Mouse (Mus musculus) intestine, embryonic 14.5 days (tissue): Measurements from ENCODE around the gene Lrpprc. TPM values are rescaled to one million over a fixed set of nuclear protein-coding genes. Genes with fewer than 3 reads are reported as not detected.

ENCODE experiments used
- ATAC-seq: fragments of 200-750 bp; cut with Nextera tagmentation; replicated peaks from 2 replicates; pipeline ENCODE4 v1.8.0; 2017; ENCODE audit warnings: low read depth, moderate number of reproducible peaks, moderate TSS enrichment, moderate library complexity; ENCODE audit not compliant: low FRiP score, low TSS enrichment
- DNase-seq: peaks from one replicate; pipeline ENCODE4 v3.0.0-alpha.2; 2018; ENCODE audit warnings: low spot score
- H3K27ac ChIP-seq: fragments of 300-500 bp; sonication (generic); 2 replicates; pipeline ENCODE4 v1.5.1; 2014; ENCODE audit warnings: low read depth, mild to moderate bottlenecking, control low read depth
- H3K27me3 ChIP-seq: fragments of 300-500 bp; sonication (generic); replicated peaks from 2 replicates; pipeline ENCODE4 v1.6.1; 2014; ENCODE audit warnings: low read length, control low read depth; ENCODE audit not compliant: control insufficient read depth, insufficient read depth
- H3K36me3 ChIP-seq: fragments of 300-500 bp; sonication (generic); 2 replicates; pipeline ENCODE4 v1.6.1; 2014; ENCODE audit warnings: low read length, control low read depth; ENCODE audit not compliant: control insufficient read depth, insufficient read depth
- H3K4me1 ChIP-seq: fragments of 300-500 bp; sonication (generic); replicated peaks from 2 replicates; pipeline ENCODE4 v1.6.1; 2014; ENCODE audit warnings: low read length, control low read depth, mixed read lengths; ENCODE audit not compliant: control insufficient read depth, insufficient read depth
- H3K4me2 ChIP-seq: fragments of 300-500 bp; sonication (generic); 2 replicates; pipeline ENCODE4 v1.6.1; 2014; ENCODE audit warnings: low read length
- H3K4me3 ChIP-seq: fragments of 300-500 bp; sonication (generic); 2 replicates; pipeline ENCODE4 v1.5.1; 2014; ENCODE audit warnings: low read depth, low read length, control low read depth, mixed read lengths
- H3K9ac ChIP-seq: fragments of 300-500 bp; sonication (generic); 2 replicates; pipeline ENCODE4 v1.6.1; 2014; ENCODE audit warnings: mild to moderate bottlenecking, low read length
- H3K9me3 ChIP-seq: fragments of 300-500 bp; sonication (generic); 2 replicates; pipeline ENCODE4 v1.6.1; 2016; ENCODE audit warnings: low read length, control low read depth; ENCODE audit not compliant: control insufficient read depth
- WGBS: fragments of 180-500 bp; shearing (Covaris S2); extraction: QIAGEN DNeasy Blood & Tissue Kit; methylation state at CpG from one replicate; pipeline ENCODE4 v1.1.7; 2014; 5-methylcytosine and 5-hydroxymethylcytosine counted together
- polyA plus RNA-seq: library from polyadenylated mRNA; unstranded; fragments of >200 nt; fragmentation: Nextera tagmentation; extraction: Ambion mirVana; gene quantifications from 2 replicates; pipeline ENCODE4 v1.2.1, GENCODE M21; 2014

Gene Lrpprc
- polyA plus RNA-seq, 1 experiment from 2014 or later, result 61.7 TPM

- Histone ChIP-seq H3K36me3 (peaks cover 15% of the 10 kb centered on the region), H3K27me3 (no peaks in the 10 kb centered on the region), H3K4me1 (no peaks in the 10 kb centered on the region), H3K9ac (no peak overlapping the region), H3K4me2 (no peak overlapping the region), H3K9me3 (no peaks in the 10 kb centered on the region), H3K27ac (no peak overlapping the region), H3K4me3 (no peak overlapping the region)
- ATAC-seq (no peak), DNase-seq (no peak)
- WGBS, result 80% methylated on average over 9 of the region's 9 CpGs
Measured at GRCm38 (mm10) chr17:84738073-84738797, 52.4 kb downstream of the Lrpprc start.

GRCm38 (mm10) chr17:84736719-84737118 is 53.9 kb downstream of the Lrpprc start:
- no peak for DNase-seq

DNA sequence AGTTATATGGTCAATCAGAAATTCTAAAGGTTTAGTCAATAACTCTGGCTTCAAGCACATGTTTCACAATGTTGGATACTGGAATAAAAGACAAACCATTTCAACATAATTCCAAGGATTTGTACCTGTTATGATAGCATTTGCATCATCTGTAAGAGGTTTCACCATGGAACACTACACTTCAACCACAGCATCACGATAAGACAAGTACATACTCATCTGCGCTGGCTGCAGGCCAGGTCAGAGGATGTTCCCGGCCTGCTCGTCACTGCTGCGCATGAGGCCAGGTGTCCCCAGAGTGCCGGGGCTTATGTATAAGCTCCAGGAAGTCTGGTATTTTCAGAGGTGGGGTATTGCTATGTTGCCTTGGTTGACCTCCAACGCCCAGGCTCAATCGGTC is 58.0 kb downstream of the Lrpprc start:
- H3K9me3 ChIP-seq, result no peaks in the 10 kb centered on the region
- H3K4me2 ChIP-seq, result no peak overlapping the region
- no peak overlapping the region for H3K27ac ChIP-seq
- DNase-seq (no peak), ATAC-seq (no peak)
- no peak overlapping the region for H3K4me3 ChIP-seq
- H3K9ac ChIP-seq, result no peak overlapping the region
- peaks cover 30% of the 10 kb centered on the region for H3K36me3 ChIP-seq
- H3K4me1 ChIP-seq, result no peaks in the 10 kb centered on the region
- H3K27me3 ChIP-seq, result no peaks in the 10 kb centered on the region
- WGBS, result 89% methylated on average over 8 of the region's 8 CpGs

More at GRCm38 (mm10) chr17:84736719-84737118, 53.9 kb downstream of the Lrpprc start:
- no peak for ATAC-seq
- WGBS, result 58% methylated on average over 9 of the region's 9 CpGs
- no peaks in the 10 kb centered on the region for H3K9me3 ChIP-seq
- H3K4me1 ChIP-seq, result no peaks in the 10 kb centered on the region
- no peak overlapping the region for H3K27ac ChIP-seq
- H3K4me2 ChIP-seq, result no peak overlapping the region
- H3K27me3 ChIP-seq, result no peaks in the 10 kb centered on the region
- peaks cover 20% of the 10 kb centered on the region for H3K36me3 ChIP-seq
- no peak overlapping the region for H3K9ac ChIP-seq
- H3K4me3 ChIP-seq, result no peak overlapping the region

- Histone ChIP-seq H3K27ac (no peak overlapping the region), H3K9me3 (no peaks in the 10 kb centered on the region), H3K9ac (no peak overlapping the region), H3K27me3 (no peaks in the 10 kb centered on the region), H3K4me3 (no peak overlapping the region), H3K36me3 (peaks cover 36% of the 10 kb centered on the region), H3K4me2 (no peak overlapping the region), H3K4me1 (no peaks in the 10 kb centered on the region)
- no peak for ATAC-seq
- no peak for DNase-seq
- WGBS, result 89% methylated on average over 12 of the region's 12 CpGs
Measured at GRCm38 (mm10) chr17:84731361-84731760, 59.2 kb downstream of the Lrpprc start.

DNA sequence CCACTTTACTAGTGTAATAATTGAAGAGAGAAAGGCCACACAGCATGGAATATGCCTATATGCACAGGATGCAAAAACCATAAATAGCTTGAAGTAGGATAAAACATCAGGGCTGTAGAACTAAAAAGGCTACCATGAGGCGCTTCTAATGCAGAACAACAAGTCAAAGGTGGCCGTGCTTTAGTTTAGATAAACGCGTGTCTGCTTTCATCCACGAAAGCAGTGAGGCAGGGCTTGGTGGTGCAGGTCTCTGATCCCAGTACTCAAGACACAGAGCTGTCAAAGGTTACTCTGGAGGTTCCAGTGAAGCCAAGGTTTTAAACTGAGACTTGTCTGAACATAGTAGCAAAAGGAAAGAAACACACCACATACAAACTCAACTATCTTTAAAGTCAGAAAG is 61.4 kb downstream of the Lrpprc start:
- Histone ChIP-seq H3K36me3 (peaks cover 57% of the 10 kb centered on the region), H3K9me3 (no peaks in the 10 kb centered on the region), H3K9ac (no peak overlapping the region), H3K4me3 (no peak overlapping the region), H3K27me3 (no peaks in the 10 kb centered on the region), H3K4me1 (no peaks in the 10 kb centered on the region), H3K27ac (no peak overlapping the region), H3K4me2 (no peak overlapping the region)
- no peak for ATAC-seq
- 86% methylated on average over 5 of the region's 5 CpGs for WGBS
- no peak for DNase-seq

GRCm38 (mm10) chr17:84728201-84728911 is 62.2 kb downstream of the Lrpprc start:
- Histone ChIP-seq H3K36me3 (peaks cover 65% of the 10 kb centered on the region), H3K4me2 (no peak overlapping the region), H3K9ac (no peak overlapping the region), H3K27ac (no peak overlapping the region), H3K4me3 (no peak overlapping the region), H3K27me3 (no peaks in the 10 kb centered on the region), H3K4me1 (no peaks in the 10 kb centered on the region), H3K9me3 (no peaks in the 10 kb centered on the region)
- ATAC-seq (no peak), DNase-seq (no peak)
- WGBS, result 82% methylated on average over 1 of the region's 1 CpGs

DNA sequence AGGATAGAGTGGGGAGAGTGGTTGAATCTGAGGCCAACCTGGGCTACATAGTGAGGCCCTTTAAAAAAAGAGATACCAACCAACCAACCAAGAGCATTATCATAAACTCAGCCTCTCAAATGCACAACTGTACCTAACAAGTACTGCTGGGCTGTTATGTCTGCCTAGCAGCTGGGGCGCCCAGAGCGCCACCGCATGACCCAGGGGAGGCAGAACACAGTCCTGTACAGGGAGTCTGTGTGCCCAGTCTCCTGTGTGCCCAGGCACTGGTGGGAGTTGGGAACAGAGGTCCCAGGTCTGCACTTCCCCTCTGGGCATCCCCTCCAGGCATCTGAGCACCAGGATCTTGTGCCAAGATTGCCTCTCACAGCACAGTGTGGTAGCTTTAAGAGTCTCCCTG is 65.4 kb downstream of the Lrpprc start:
- Histone ChIP-seq H3K4me3 (no peak overlapping the region), H3K9ac (no peak overlapping the region), H3K4me2 (no peak overlapping the region), H3K27ac (no peak overlapping the region), H3K4me1 (no peaks in the 10 kb centered on the region), H3K36me3 (peaks cover 68% of the 10 kb centered on the region), H3K27me3 (no peaks in the 10 kb centered on the region), H3K9me3 (no peaks in the 10 kb centered on the region)
- no peak for ATAC-seq
- DNase-seq, result no peak
- WGBS, result 98% methylated on average over 3 of the region's 3 CpGs

- WGBS, result 88% methylated on average over 9 of the region's 9 CpGs
- DNase-seq, result no peak
- no peak overlapping the region for H3K27ac ChIP-seq
- peaks cover 61% of the 10 kb centered on the region for H3K36me3 ChIP-seq
- no peak overlapping the region for H3K9ac ChIP-seq
- H3K4me1 ChIP-seq, result no peaks in the 10 kb centered on the region
- H3K9me3 ChIP-seq, result no peaks in the 10 kb centered on the region
- no peak overlapping the region for H3K4me2 ChIP-seq
- H3K27me3 ChIP-seq, result no peaks in the 10 kb centered on the region
- no peak for ATAC-seq
- no peak overlapping the region for H3K4me3 ChIP-seq
Measured at GRCm38 (mm10) chr17:84724028-84724427, 66.6 kb downstream of the Lrpprc start.

DNA sequence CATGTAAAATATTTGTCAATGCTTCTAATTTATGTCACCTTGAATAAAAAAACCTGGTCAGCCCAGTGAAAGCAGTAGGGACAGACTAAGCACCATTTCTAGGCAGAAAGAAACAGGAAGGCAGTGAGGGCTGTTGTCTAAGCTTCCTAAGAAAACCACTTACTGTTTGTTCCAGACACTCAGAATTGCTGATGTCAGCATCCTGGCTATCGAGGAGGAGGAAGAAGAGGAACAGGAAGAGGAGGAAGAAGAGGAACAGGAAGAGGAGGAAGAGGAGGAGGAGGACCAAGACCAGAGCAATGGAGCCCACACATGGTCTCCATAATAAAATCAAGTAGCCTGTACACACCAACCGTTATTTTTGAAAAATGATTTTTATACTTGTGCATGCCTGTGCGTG is 71.5 kb downstream of the Lrpprc start:
- Histone ChIP-seq H3K4me1 (no peaks in the 10 kb centered on the region), H3K27me3 (no peaks in the 10 kb centered on the region), H3K9me3 (no peaks in the 10 kb centered on the region), H3K4me3 (no peak overlapping the region), H3K4me2 (no peak overlapping the region), H3K27ac (no peak overlapping the region), H3K36me3 (peaks cover 48% of the 10 kb centered on the region), H3K9ac (no peak overlapping the region)
- WGBS, result 83% methylated on average over 3 of the region's 3 CpGs
- ATAC-seq (no peak), DNase-seq (no peak)
